Mouse (Mus musculus) gastrocnemius, adult 18-20 months (tissue): Measurements from ENCODE around the gene Gucy2g. TPM values are rescaled to one million over a fixed set of nuclear protein-coding genes. Genes with fewer than 3 reads are reported as not detected.

Source experiments
- DNase-seq: peaks from one replicate; pipeline ENCODE4 v3.0.0; 2021; ENCODE audit warnings: low spot score
- long read RNA-seq, 2 experiments: library from polyadenylated mRNA; stranded (forward); transcript quantifications; one replicate each; pipeline ENCODE4 v2.0.0; 2021
- total RNA-seq, 2 experiments: library from RNA; stranded (reverse); gene quantifications; 2 replicates each; pipeline ENCODE4 v1.2.3; 2021

Gene Gucy2g
- under 1 TPM; 0.16 to 0.21 TPM for total RNA-seq
- long read RNA-seq, experiment 1 = 0 reads
- long read RNA-seq, experiment 2 = 0 reads

GRCm38 (mm10) chr19:55241186-55241645, at the start of gene Gucy2g:
Gene Gucy2g, minus strand, starts transcription at chr19:55241236.
- DNase-seq = no peak

- no peak for DNase-seq
Observed at GRCm38 (mm10) chr19:55288974-55289373, 47.9 kb upstream of the Gucy2g start.

- no peak for DNase-seq
Observed at GRCm38 (mm10) chr19:55286034-55286433, 45.0 kb upstream of the Gucy2g start.

GRCm38 (mm10) chr19:55284093-55284492, 43.1 kb upstream of the Gucy2g start:
- DNase-seq = no peak

GRCm38 (mm10) chr19:55276770-55277169, 35.7 kb upstream of the Gucy2g start:
- no peak for DNase-seq

- no peak for DNase-seq
Observed at GRCm38 (mm10) chr19:55276100-55276499, 35.1 kb upstream of the Gucy2g start.

- DNase-seq = no peak
Observed at GRCm38 (mm10) chr19:55273340-55273739, 32.3 kb upstream of the Gucy2g start.

GRCm38 (mm10) chr19:55271448-55271847, 30.4 kb upstream of the Gucy2g start:
- DNase-seq = no peak

GRCm38 (mm10) chr19:55269051-55269450, 28.0 kb upstream of the Gucy2g start:
- no peak for DNase-seq

GRCm38 (mm10) chr19:55268150-55268549, 27.1 kb upstream of the Gucy2g start:
- no peak for DNase-seq

GRCm38 (mm10) chr19:55266786-55267185, 25.8 kb upstream of the Gucy2g start:
- no peak for DNase-seq

- DNase-seq = no peak
Observed at GRCm38 (mm10) chr19:55265269-55265668, 24.2 kb upstream of the Gucy2g start.

GRCm38 (mm10) chr19:55260389-55261184, 19.6 kb upstream of the Gucy2g start:
- no peak for DNase-seq

- no peak for DNase-seq
Observed at GRCm38 (mm10) chr19:55258514-55258913, 17.5 kb upstream of the Gucy2g start.

GRCm38 (mm10) chr19:55257656-55258375, 16.8 kb upstream of the Gucy2g start:
- no peak for DNase-seq

- no peak for DNase-seq
Observed at GRCm38 (mm10) chr19:55256156-55256555, 15.1 kb upstream of the Gucy2g start.

GRCm38 (mm10) chr19:55254513-55255016, 13.5 kb upstream of the Gucy2g start:
- DNase-seq = no peak

GRCm38 (mm10) chr19:55253570-55254441, 12.8 kb upstream of the Gucy2g start:
- DNase-seq = peak; percentile 41

- peak; percentile 9 for DNase-seq
Observed at GRCm38 (mm10) chr19:55253239-55253569, 12.2 kb upstream of the Gucy2g start.

- DNase-seq = no peak
Observed at GRCm38 (mm10) chr19:55251383-55252124, 10.5 kb upstream of the Gucy2g start, which contains the start of gene Acsl5. Gene Acsl5, plus strand, starts transcription at chr19:55251938.

- DNase-seq = no peak
Observed at GRCm38 (mm10) chr19:55250451-55250850, 9.4 kb upstream of the Gucy2g start.
